In the genomic region with DNA sequence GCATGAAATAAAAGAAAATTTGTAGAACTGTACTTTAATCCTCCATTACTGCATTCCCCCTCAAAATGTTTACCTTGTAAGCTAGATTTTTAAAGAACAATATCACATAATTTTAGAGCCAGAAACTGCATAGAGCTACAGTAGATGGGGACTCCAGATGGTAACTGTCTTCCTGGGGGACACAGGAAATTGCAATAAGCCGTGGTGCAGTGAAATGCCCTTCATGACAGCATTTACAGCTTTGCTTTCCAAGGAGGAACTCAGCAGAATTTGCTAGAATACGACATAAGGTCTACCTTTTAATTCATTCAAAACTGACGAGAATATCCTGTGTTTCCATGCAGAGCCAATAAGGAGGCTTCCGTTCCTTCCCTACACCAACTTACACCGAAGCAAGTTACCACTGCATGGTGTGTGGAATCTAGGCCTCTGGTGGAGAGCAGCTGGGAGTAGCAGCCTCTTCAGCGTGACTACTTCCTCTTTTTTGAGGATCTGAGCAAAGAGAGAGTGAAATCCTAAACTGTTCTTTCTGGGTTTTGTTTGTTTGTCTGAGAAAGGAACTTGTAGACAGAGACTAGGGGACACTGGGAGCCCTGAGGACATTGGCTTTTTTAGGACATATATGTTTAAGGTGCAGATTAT, we compare ENCODE assay signal across 12 mouse cellular contexts.
"Had no signal": no experiment of that assay in that cellular context is flagged by ENCODE, and none has a peak within 500 bp of the region (broad histone marks: within the 10 kb centered on the region; RNA-seq: fewer than 3 reads in every experiment).

No protein-coding gene starts in this region.

- DNase-seq: kidney, adult 18-20 months; kidney, postnatal 25 days; lung, embryonic 14.5 days; lung, postnatal 14 days; retina, postnatal 1 day; right cerebral cortex, postnatal 14 days; thymus, postnatal 36 days had no signal

- H3K36me3 ChIP-seq: limb, embryonic 10.5 days; liver, embryonic 12.5 days; midbrain, embryonic 15.5 days; neural tube, embryonic 12.5 days had no signal

- H3K9me3 ChIP-seq: limb, embryonic 10.5 days; liver, embryonic 12.5 days; midbrain, embryonic 15.5 days; neural tube, embryonic 12.5 days had no signal

- H3K4me3 ChIP-seq: left cerebral cortex, adult 2 months; limb, embryonic 10.5 days; liver, embryonic 12.5 days; midbrain, embryonic 15.5 days; neural tube, embryonic 12.5 days had no signal

- ATAC-seq: liver, embryonic 12.5 days; midbrain, embryonic 15.5 days had no signal

- H3K4me1 ChIP-seq: limb, embryonic 10.5 days; liver, embryonic 12.5 days had no signal
